Mouse (Mus musculus) cerebellum, adult 2 months (tissue): ENCODE data around the gene Ndufs7.
A peak's percentile ranks its signal among the peaks of the same experiment; 100 is the strongest.

ENCODE experiments used
- CTCF ChIP-seq: fragments of 200-500 bp; IDR thresholded peaks from 2 replicates; pipeline ENCODE4 v1.5.1; 2011; ENCODE audit warnings: low read depth, mild to moderate bottlenecking, control low read depth, low read length, moderate library complexity, borderline replicate concordance; ENCODE audit not compliant: insufficient read depth
- POLR2A ChIP-seq: fragments of 200-500 bp; IDR thresholded peaks from 2 replicates; pipeline ENCODE4 v1.6.1; 2011; ENCODE audit warnings: low read length, control low read depth, borderline replicate concordance; ENCODE audit not compliant: insufficient read depth

- TF ChIP-seq CTCF = peak; percentile 92
- TF ChIP-seq POLR2A = no peak
Observed at GRCm38 (mm10) chr10:80199440-80200008, 49.4 kb upstream of the Ndufs7 start.
